Mouse (Mus musculus) neural tube, embryonic 14.5 days (tissue): ENCODE results near the gene Tlk1. TPM values are rescaled to one million over a fixed set of nuclear protein-coding genes. Genes with fewer than 3 reads are reported as not detected.
"Not testable (repeated sequence)": the region's sequence is repeated elsewhere in the genome, so short reads cannot be mapped to it uniquely, and the experiment has no call there.

ENCODE experiments used
- ATAC-seq: fragments of 200-750 bp; cut with Nextera tagmentation; 2 replicates; pipeline ENCODE4 v1.8.0; 2017; ENCODE audit warnings: low read depth, mild to moderate bottlenecking, moderate TSS enrichment, moderate library complexity
- H3K27ac ChIP-seq: fragments of 300-500 bp; sonication (generic); 2 replicates; pipeline ENCODE4 v1.5.1; 2014; ENCODE audit warnings: low read depth, mild to moderate bottlenecking, control low read depth, low read length, moderate library complexity, mixed read lengths
- H3K27me3 ChIP-seq: fragments of 300-500 bp; sonication (generic); 2 replicates; pipeline ENCODE4 v1.6.1; 2014; ENCODE audit warnings: low read length; ENCODE audit not compliant: control insufficient read depth, insufficient read depth
- H3K36me3 ChIP-seq: fragments of 300-500 bp; sonication (generic); 2 replicates; pipeline ENCODE4 v1.6.1; 2014; ENCODE audit warnings: low read length, mixed read lengths; ENCODE audit not compliant: control insufficient read depth, insufficient read depth
- H3K4me1 ChIP-seq: fragments of 300-500 bp; sonication (generic); 2 replicates; pipeline ENCODE4 v1.6.1; 2014; ENCODE audit warnings: low read length; ENCODE audit not compliant: control insufficient read depth, insufficient read depth
- H3K4me2 ChIP-seq: fragments of 300-500 bp; sonication (generic); 2 replicates; pipeline ENCODE4 v1.6.1; 2014; ENCODE audit warnings: mild to moderate bottlenecking, low read depth, low read length, control low read depth
- H3K4me3 ChIP-seq: fragments of 300-500 bp; sonication (generic); 2 replicates; pipeline ENCODE4 v1.5.1; 2014; ENCODE audit warnings: low read depth, low read length, control low read depth, mixed read lengths
- H3K9ac ChIP-seq: fragments of 300-500 bp; sonication (generic); replicated peaks from 2 replicates; pipeline ENCODE4 v1.6.1; 2014; ENCODE audit warnings: low read depth, mild to moderate bottlenecking, control low read depth, low read length, mixed read lengths
- H3K9me3 ChIP-seq: fragments of 300-500 bp; sonication (generic); 2 replicates; pipeline ENCODE4 v1.6.1; 2016; ENCODE audit warnings: low read length; ENCODE audit not compliant: control insufficient read depth
- WGBS: fragments of 180-500 bp; shearing (Covaris S2); extraction: QIAGEN DNeasy Blood & Tissue Kit; methylation state at CpG from one replicate; pipeline ENCODE4 v1.1.7; 2014; 5-methylcytosine and 5-hydroxymethylcytosine counted together
- polyA plus RNA-seq: library from polyadenylated mRNA; unstranded; fragments of >200 nt; fragmentation: Nextera tagmentation; extraction: Ambion mirVana; gene quantifications from 2 replicates; pipeline ENCODE4 v1.2.1, GENCODE M21; 2014

Tlk1 gene
- polyA plus RNA-seq, 1 experiment from 2014 or later = 28.2 TPM

DNA sequence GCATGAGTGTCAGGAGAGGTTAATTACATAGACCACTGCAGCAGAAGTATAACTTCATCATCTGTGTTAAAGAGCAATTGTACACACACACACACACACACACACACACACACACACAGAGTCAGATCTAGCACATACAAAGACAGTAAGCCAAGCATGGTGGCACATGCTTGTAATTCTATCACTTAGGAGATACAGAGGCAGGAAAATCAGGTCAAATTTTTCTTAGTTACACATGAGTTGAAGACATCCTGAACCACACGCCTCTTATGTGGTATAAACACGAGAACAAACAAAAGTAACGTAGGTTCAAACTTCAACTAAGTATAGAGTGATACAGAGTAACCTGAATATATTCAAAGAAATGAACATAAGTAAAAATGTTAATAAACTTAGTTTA lies 15.6 kb downstream of the Tlk1 start:
- Histone ChIP-seq H3K9ac (no peak overlapping the region), H3K4me3 (no peak overlapping the region), H3K4me1 (peaks cover 6% of the 10 kb centered on the region; the same call in 1 of the 2 replicates), H3K9me3 (no peaks in the 10 kb centered on the region), H3K4me2 (no peak overlapping the region), H3K27me3 (no peaks in the 10 kb centered on the region), H3K36me3 (no peaks in the 10 kb centered on the region), H3K27ac (no peak overlapping the region)
- no peak for ATAC-seq
- WGBS = 96% methylated on average over 3 of the region's 3 CpGs

DNA sequence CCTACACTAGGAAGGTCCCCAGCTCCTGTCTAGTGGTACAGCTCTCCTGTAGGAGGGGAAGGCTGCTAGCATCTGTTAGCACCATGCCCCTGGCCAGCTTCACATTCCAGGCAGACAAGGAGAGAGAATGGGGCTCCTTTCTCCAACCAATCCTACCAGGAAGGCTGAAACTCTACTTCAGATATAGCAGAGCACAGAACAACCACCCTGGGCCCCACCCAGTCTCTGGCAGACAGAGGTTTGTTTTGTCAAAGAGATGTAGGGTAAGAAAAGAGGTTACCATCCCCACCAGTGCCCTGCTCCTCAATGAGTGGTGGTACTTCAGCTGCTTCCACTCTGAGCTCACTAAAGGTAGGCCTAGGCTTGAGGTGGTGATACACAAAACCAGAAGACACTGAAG lies 16.8 kb downstream of the Tlk1 start:
- H3K4me3 ChIP-seq = no peak overlapping the region
- no peak overlapping the region for H3K27ac ChIP-seq
- H3K4me2 ChIP-seq = no peak overlapping the region
- no peaks in the 10 kb centered on the region for H3K9me3 ChIP-seq
- no peaks in the 10 kb centered on the region for H3K27me3 ChIP-seq
- H3K4me1 ChIP-seq = peaks cover 6% of the 10 kb centered on the region; the same call in 1 of the 2 replicates
- no peak for ATAC-seq
- H3K9ac ChIP-seq = no peak overlapping the region
- H3K36me3 ChIP-seq = no peaks in the 10 kb centered on the region

DNA sequence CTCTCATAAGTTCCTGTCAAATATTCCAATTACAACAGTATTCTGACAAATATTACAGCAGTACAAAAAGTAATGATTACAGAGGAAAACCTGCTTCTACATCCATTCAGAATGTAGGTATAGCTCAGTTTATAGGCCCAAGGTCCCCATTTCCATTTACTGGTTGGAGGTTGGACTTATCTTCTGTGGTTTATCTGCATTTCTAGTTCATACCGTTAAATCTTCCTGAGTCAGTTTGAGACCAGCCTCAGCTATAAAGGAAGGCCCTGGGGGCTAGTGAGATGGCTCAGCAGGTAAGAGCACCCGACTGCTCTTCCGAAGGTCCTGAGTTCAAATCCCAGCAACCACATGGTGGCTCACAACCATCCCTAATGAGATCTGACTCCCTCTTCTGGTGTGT lies 17.9 kb downstream of the Tlk1 start:
- ATAC-seq = not testable (repeated sequence)

DNA sequence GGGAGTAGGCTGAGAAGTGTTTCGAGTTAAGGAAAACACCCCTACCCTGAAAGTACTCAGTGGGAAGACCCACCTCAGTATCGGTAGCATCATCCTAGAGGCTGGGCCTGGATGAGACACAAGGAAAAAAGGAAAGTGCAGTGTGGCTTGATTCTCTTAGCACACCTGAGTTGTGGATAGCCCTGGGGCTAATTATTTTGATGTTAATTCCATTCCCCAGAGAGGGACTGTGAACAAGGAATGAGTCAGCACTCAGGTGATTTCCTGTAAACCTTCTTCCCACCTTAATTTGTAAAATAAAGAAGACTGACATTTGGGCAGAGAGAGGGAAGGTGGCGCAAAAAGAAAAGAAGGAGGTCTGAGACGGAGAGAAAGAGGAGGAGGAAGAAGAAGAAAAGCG lies 19.5 kb downstream of the Tlk1 start:
- 91% methylated on average over 5 of the region's 5 CpGs for WGBS
- Histone ChIP-seq H3K4me1 (no peaks in the 10 kb centered on the region), H3K36me3 (no peaks in the 10 kb centered on the region), H3K27me3 (no peaks in the 10 kb centered on the region), H3K9me3 (no peaks in the 10 kb centered on the region), H3K9ac (no peak overlapping the region), H3K27ac (no peak overlapping the region), H3K4me3 (no peak overlapping the region), H3K4me2 (no peak overlapping the region)
- ATAC-seq = no peak

More for the DNA sequence above, 17.9 kb downstream of the Tlk1 start:
- H3K4me2 ChIP-seq, H3K27me3 ChIP-seq, H3K4me1 ChIP-seq, H3K36me3 ChIP-seq, H3K4me3 ChIP-seq, H3K27ac ChIP-seq, H3K9ac ChIP-seq, H3K9me3 ChIP-seq: not testable (repeated sequence)
- 87% methylated on average over 3 of the region's 3 CpGs for WGBS

DNA sequence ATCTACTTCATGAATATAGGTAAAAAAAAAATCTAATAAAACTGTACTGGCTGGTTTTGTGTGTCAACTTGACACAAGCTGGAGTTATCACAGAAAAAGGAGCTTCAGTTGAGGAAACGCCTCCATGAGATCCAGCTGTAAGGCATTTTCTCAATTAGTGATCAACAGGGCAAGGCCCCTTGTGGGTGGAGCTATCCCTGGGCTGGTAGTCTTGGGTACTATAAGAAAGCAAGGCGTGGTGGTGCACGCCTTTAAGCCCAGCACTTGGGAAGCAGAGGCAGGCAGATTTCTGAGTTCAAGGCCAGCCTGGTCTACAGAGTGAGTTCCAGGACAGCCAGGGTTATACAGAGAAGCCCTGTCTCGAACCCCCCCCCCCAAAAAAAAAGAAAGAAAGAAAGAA lies 21.8 kb downstream of the Tlk1 start:
- not testable (repeated sequence) for H3K9me3 ChIP-seq, H3K27ac ChIP-seq, H3K4me3 ChIP-seq, H3K4me2 ChIP-seq, H3K36me3 ChIP-seq, ATAC-seq, H3K4me1 ChIP-seq, H3K9ac ChIP-seq, H3K27me3 ChIP-seq
- WGBS = 94% methylated on average over 4 of the region's 4 CpGs

DNA sequence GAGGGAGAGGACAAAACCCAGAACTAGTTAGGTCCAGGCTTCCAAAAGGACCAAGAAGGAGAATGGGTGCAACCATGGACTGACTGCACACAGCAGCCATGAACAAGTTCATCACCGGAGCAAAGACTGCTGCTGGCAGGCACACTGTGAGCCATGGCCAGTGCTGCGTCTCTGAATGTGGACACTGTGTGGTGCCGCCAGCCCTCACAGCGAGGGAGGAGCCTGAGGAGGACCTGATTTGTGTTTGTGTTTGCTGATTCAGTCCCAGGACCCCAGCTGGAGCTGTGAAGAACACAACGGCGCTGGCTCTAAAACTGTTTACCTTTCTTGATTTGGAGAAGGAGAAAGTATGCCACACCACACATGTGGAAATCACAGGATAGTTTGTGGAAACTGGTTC lies 22.9 kb downstream of the Tlk1 start:
- H3K36me3 ChIP-seq = no peaks in the 10 kb centered on the region
- H3K9me3 ChIP-seq = no peaks in the 10 kb centered on the region
- H3K27me3 ChIP-seq = no peaks in the 10 kb centered on the region
- 50% methylated on average over 6 of the region's 6 CpGs for WGBS
- ATAC-seq = no peak
- no peaks in the 10 kb centered on the region for H3K4me1 ChIP-seq
- H3K27ac ChIP-seq = no peak overlapping the region; the same call in 1 of the 2 replicates
- no peak overlapping the region for H3K4me3 ChIP-seq
- no peak overlapping the region for H3K9ac ChIP-seq
- no peak overlapping the region for H3K4me2 ChIP-seq

DNA sequence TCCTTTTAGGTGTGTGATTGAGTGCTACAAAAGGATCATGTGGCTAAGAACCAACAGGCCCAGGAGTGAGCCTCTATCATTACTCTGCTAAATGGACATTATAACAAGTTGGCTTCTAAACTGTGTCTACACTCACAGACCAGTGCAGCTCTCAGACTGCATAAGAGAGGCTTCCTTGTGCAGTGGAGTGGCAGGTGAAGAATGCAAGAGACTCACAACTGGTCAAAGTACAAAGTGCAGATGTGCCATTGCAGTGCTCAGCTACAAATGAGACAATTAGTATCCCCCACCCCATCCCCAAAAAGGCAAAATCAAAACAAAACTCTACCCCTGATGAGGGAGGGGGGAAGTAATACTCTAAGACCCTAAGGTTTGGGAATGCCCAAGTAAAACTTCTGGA lies 24.0 kb downstream of the Tlk1 start:
- Histone ChIP-seq H3K9me3 (no peaks in the 10 kb centered on the region), H3K27me3 (no peaks in the 10 kb centered on the region), H3K9ac (no peak overlapping the region), H3K36me3 (no peaks in the 10 kb centered on the region), H3K4me2 (no peak overlapping the region), H3K4me3 (no peak overlapping the region), H3K4me1 (no peaks in the 10 kb centered on the region), H3K27ac (no peak overlapping the region)
- ATAC-seq = no peak

DNA sequence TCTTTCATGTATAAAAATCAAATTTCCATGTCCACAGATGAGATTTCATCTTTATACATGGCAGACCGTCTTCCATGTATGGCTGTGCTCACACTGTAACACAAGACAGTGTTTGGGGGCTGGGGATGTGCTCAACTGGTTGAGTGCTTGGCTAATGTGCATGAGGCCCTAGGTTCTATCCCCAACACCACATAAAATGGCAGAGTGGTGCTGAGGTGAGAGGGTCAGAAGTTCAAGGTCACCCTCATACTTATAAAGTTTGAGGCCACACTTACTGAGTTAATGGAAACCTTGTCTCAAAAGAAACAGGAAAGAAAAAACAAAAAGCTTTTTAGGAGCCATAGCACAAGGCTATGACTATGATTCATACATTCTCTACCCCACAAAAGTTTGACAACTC lies 25.1 kb downstream of the Tlk1 start:
- no peak overlapping the region for H3K4me3 ChIP-seq
- WGBS = 92% methylated on average over 1 of the region's 1 CpGs
- H3K27ac ChIP-seq = no peak overlapping the region
- no peak overlapping the region for H3K4me2 ChIP-seq
- no peaks in the 10 kb centered on the region for H3K27me3 ChIP-seq
- H3K36me3 ChIP-seq = no peaks in the 10 kb centered on the region
- H3K9me3 ChIP-seq = no peaks in the 10 kb centered on the region
- H3K9ac ChIP-seq = no peak overlapping the region
- no peak for ATAC-seq
- H3K4me1 ChIP-seq = no peaks in the 10 kb centered on the region

DNA sequence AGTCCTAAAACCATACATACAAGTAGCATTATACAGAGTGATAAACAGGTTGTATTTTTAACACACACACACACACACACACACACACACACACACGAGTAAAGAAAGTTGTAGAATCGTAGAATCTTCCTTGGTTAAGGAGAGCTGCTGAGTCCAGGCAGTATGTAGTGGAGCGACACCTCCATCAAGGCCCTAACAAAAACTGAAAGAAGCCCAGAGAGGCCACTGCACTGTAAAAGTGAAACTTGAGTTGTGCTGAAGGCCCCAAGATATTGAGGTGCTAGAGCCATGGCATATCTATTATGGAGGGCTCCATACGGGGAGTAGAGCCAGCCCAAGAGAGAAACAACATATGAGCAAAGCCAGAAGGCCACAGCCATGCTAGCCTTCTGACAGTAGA lies 32.3 kb downstream of the Tlk1 start:
- H3K4me1 ChIP-seq = no peaks in the 10 kb centered on the region
- 98% methylated on average over 4 of the region's 4 CpGs for WGBS
- H3K27ac ChIP-seq = no peak overlapping the region
- no peaks in the 10 kb centered on the region for H3K9me3 ChIP-seq
- H3K27me3 ChIP-seq = no peaks in the 10 kb centered on the region
- H3K4me2 ChIP-seq = no peak overlapping the region
- no peaks in the 10 kb centered on the region for H3K36me3 ChIP-seq
- no peak overlapping the region for H3K9ac ChIP-seq
- H3K4me3 ChIP-seq = no peak overlapping the region
- ATAC-seq = no peak

DNA sequence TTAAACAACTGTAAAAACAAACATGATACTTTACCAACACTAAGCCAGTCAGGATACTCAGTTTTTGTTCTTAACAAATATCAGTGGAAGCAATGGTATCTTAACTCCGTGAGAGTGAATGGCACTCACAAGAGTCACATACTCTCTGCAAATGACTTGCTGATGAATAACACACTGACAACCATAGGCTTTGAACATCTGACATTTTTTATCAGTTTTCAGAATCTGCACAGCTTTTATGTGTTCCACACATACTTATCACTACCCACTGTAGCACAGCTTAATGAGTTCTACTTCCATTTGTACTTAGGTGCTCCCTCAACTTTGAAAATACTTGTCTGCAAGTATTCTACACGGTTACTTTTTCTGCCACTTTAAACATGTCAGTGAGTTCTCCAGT lies 35.3 kb downstream of the Tlk1 start:
- Histone ChIP-seq H3K9ac (no peak overlapping the region), H3K4me3 (no peak overlapping the region), H3K9me3 (no peaks in the 10 kb centered on the region), H3K27ac (no peak overlapping the region), H3K27me3 (no peaks in the 10 kb centered on the region), H3K4me2 (no peak overlapping the region), H3K4me1 (no peaks in the 10 kb centered on the region), H3K36me3 (no peaks in the 10 kb centered on the region)
- ATAC-seq = no peak
- WGBS = 90% methylated on average over 2 of the region's 2 CpGs
